Mouse (Mus musculus) hindbrain, embryonic 10.5 days (tissue): ENCODE data around the gene Pou2af1. TPM values are rescaled to one million over a fixed set of nuclear protein-coding genes. Genes with fewer than 3 reads are reported as not detected.

Experiments
- DNase-seq: peaks from one replicate; pipeline ENCODE4 v3.0.0-alpha.2; 2017; ENCODE audit warnings: low spot score
- H3K27ac ChIP-seq: fragments of 300-500 bp; sonication (generic); 2 replicates; pipeline ENCODE4 v1.5.1; 2016; ENCODE audit warnings: mild to moderate bottlenecking, moderate library complexity
- H3K27me3 ChIP-seq: fragments of 300-500 bp; sonication (generic); 2 replicates; pipeline ENCODE4 v1.6.1; 2016; ENCODE audit warnings: mild to moderate bottlenecking; ENCODE audit not compliant: poor library complexity, insufficient read depth, severe bottlenecking
- H3K36me3 ChIP-seq: fragments of 300-500 bp; sonication (generic); 2 replicates; pipeline ENCODE4 v1.6.1; 2016; ENCODE audit warnings: mild to moderate bottlenecking, moderate library complexity
- H3K4me1 ChIP-seq: fragments of 300-500 bp; sonication (generic); replicated peaks from 2 replicates; pipeline ENCODE4 v1.6.1; 2016; ENCODE audit warnings: mild to moderate bottlenecking
- H3K4me3 ChIP-seq: fragments of 300-500 bp; sonication (generic); 2 replicates; pipeline ENCODE4 v1.5.1; 2016; ENCODE audit warnings: mild to moderate bottlenecking, moderate library complexity
- H3K9me3 ChIP-seq: fragments of 300-500 bp; sonication (generic); 2 replicates; pipeline ENCODE4 v1.6.1; 2016; ENCODE audit warnings: mild to moderate bottlenecking, moderate library complexity
- WGBS: fragments of 180-500 bp; shearing (Covaris S2); methylation state at CpG from one replicate; pipeline ENCODE4 v1.1.7; 2016; 5-methylcytosine and 5-hydroxymethylcytosine counted together
- polyA plus RNA-seq: library from polyadenylated mRNA; unstranded; fragments of >200 nt; fragmentation: Nextera tagmentation; extraction: Ambion mirVana; gene quantifications from 2 replicates; pipeline ENCODE4 v1.2.1, GENCODE M21; 2016

Gene Pou2af1
- polyA plus RNA-seq, 1 experiment from 2014 or later, result not detected

GRCm38 (mm10) chr9:51185386-51185785, 28.1 kb upstream of the Pou2af1 start:
- 79% methylated on average over 4 of the region's 4 CpGs for WGBS
- H3K4me3 ChIP-seq, result no peak overlapping the region
- H3K27me3 ChIP-seq, result no peaks in the 10 kb centered on the region
- H3K4me1 ChIP-seq, result peaks cover 5% of the 10 kb centered on the region
- no peaks in the 10 kb centered on the region for H3K9me3 ChIP-seq
- H3K36me3 ChIP-seq, result no peaks in the 10 kb centered on the region
- DNase-seq, result no peak
- H3K27ac ChIP-seq, result no peak overlapping the region

DNA sequence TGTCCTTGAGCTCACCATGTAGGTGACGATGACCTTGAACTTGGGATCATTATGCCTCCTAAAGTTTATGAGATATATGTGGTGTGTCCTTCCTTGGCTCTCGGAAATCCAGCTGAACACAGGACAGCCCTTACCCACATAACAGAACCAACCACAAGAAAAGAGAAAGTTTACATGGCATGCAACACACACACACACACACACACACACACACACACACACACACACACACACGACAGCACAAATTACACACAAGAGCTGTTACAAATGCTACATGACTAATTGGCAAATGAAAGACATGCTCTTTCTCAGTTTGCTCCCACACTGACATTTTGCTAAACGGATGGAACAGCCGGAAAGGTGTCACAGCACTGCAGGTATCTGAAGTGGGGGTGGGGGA, 27.6 kb upstream of the Pou2af1 start:
- Histone ChIP-seq H3K4me1 (peaks cover 5% of the 10 kb centered on the region), H3K27ac (no peak overlapping the region), H3K36me3 (no peaks in the 10 kb centered on the region), H3K9me3 (no peaks in the 10 kb centered on the region), H3K27me3 (no peaks in the 10 kb centered on the region), H3K4me3 (no peak overlapping the region)
- WGBS, result 85% methylated on average over 5 of the region's 5 CpGs
- no peak for DNase-seq

GRCm38 (mm10) chr9:51190655-51191054, 22.9 kb upstream of the Pou2af1 start:
- Histone ChIP-seq H3K9me3 (no peaks in the 10 kb centered on the region), H3K36me3 (no peaks in the 10 kb centered on the region), H3K4me3 (no peak overlapping the region), H3K4me1 (peaks cover 5% of the 10 kb centered on the region), H3K27me3 (no peaks in the 10 kb centered on the region), H3K27ac (no peak overlapping the region)
- 93% methylated on average over 3 of the region's 3 CpGs for WGBS
- no peak for DNase-seq

- 77% methylated on average over 4 of the region's 4 CpGs for WGBS
- H3K9me3 ChIP-seq, result no peaks in the 10 kb centered on the region
- no peaks in the 10 kb centered on the region for H3K4me1 ChIP-seq
- H3K4me3 ChIP-seq, result no peak overlapping the region
- DNase-seq, result no peak
- no peaks in the 10 kb centered on the region for H3K36me3 ChIP-seq
- H3K27ac ChIP-seq, result no peak overlapping the region
- no peaks in the 10 kb centered on the region for H3K27me3 ChIP-seq
Observed at GRCm38 (mm10) chr9:51194790-51195189, 18.7 kb upstream of the Pou2af1 start.

- no peak overlapping the region for H3K4me3 ChIP-seq
- no peak overlapping the region for H3K27ac ChIP-seq
- no peak for DNase-seq
- no peaks in the 10 kb centered on the region for H3K4me1 ChIP-seq
- no peaks in the 10 kb centered on the region for H3K27me3 ChIP-seq
- H3K9me3 ChIP-seq, result no peaks in the 10 kb centered on the region
- no peaks in the 10 kb centered on the region for H3K36me3 ChIP-seq
- WGBS, result 91% methylated on average over 2 of the region's 2 CpGs
Observed at GRCm38 (mm10) chr9:51208974-51209332, 4.6 kb upstream of the Pou2af1 start.

GRCm38 (mm10) chr9:51211191-51211590, 2.3 kb upstream of the Pou2af1 start:
- H3K36me3 ChIP-seq, result no peaks in the 10 kb centered on the region
- no peaks in the 10 kb centered on the region for H3K9me3 ChIP-seq
- DNase-seq, result no peak
- H3K27ac ChIP-seq, result no peak overlapping the region
- 78% methylated on average over 6 of the region's 6 CpGs for whole genome bisulfite sequencing
- H3K4me1 ChIP-seq, result no peaks in the 10 kb centered on the region
- no peak overlapping the region for H3K4me3 ChIP-seq
- no peaks in the 10 kb centered on the region for H3K27me3 ChIP-seq

DNA sequence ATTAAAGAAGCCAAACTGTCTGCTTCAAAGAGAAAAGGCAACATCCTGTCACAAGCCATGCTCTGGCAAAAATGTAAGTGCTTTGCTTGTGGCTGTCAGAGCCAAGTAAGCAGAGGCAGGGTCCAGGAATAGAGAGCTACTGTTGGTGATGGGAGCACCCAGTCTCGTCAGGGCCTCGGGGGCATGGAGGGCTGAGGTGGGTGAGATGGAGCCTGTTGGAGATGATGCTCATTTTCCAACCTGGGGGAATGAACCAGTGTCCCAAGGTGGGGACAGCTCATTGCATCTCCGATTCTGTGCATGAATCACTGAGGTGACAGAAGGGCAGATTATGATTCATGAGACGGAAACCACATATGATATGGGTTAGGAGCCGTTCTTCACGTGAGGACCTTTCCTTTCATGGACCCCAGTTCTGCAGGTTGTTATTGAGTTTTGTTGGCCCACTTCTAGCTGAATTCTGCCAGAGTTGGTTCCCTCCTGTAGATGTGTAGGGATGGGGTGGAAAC, 275 bp downstream of the Pou2af1 start:
- H3K36me3 ChIP-seq, result no peaks in the 10 kb centered on the region
- H3K27ac ChIP-seq, result no peak overlapping the region
- H3K27me3 ChIP-seq, result no peaks in the 10 kb centered on the region
- H3K9me3 ChIP-seq, result no peaks in the 10 kb centered on the region
- no peak for DNase-seq
- no peak overlapping the region for H3K4me3 ChIP-seq
- WGBS, result 92% methylated on average over 6 of the region's 6 CpGs
- no peaks in the 10 kb centered on the region for H3K4me1 ChIP-seq

DNA sequence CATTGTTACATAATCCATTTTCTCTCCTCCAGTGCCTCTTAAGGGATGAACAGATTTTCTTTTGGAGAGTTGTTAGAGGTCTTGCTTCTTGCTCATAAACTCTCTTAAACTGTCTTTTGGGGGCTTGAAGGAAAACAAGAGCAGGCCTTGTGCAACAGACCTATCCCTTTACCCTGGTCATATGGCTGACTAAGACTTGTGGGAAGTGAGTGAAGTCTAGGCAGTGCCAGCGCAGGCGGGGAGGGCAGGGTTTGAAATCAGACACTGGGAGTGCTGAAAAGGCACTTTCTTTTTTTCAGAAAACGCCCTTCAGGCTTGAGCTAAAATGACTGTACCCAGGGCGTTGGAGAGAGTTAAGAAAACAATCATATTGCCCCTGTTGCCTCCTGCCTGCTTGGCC, 1.8 kb downstream of the Pou2af1 start:
- Histone ChIP-seq H3K4me1 (no peaks in the 10 kb centered on the region), H3K4me3 (no peak overlapping the region), H3K27me3 (no peaks in the 10 kb centered on the region), H3K27ac (no peak overlapping the region), H3K9me3 (no peaks in the 10 kb centered on the region), H3K36me3 (no peaks in the 10 kb centered on the region)
- WGBS, result 42% methylated on average over 4 of the region's 4 CpGs
- no peak for DNase-seq

- no peak for DNase-seq
- H3K27ac ChIP-seq, result no peak overlapping the region
- H3K9me3 ChIP-seq, result no peaks in the 10 kb centered on the region
- no peaks in the 10 kb centered on the region for H3K4me1 ChIP-seq
- 87% methylated on average over 6 of the region's 6 CpGs for WGBS
- H3K27me3 ChIP-seq, result no peaks in the 10 kb centered on the region
- H3K36me3 ChIP-seq, result no peaks in the 10 kb centered on the region
- no peak overlapping the region for H3K4me3 ChIP-seq
Observed at GRCm38 (mm10) chr9:51215949-51216348, 2.4 kb downstream of the Pou2af1 start.

DNA sequence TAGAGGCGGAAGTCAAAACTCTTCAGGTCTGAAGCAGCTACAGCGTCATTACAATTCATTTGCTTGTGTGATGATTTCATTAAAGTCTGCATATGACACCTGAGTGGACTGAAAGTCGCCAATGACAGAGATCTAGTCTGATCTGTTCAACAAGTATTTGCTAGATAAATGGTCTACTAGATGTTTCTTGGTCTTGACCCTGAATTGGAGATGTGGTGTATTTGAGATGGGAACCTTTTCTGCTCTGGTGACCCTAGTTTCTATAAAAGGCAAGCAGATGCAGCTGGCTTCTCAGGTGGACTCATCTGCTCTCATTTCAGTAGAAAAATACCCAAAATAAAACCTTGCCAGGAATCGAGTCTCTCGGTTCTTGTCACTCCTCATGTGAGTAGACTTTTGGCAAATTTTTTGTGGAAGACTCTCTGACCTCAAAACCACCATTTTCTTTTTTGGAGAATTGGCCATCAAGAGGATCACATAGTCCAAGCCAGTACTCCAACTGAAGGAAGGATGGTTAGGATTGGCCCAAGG, 12.2 kb downstream of the Pou2af1 start:
- no peak for DNase-seq
- Histone ChIP-seq H3K4me3 (no peak overlapping the region), H3K27me3 (peaks cover 11% of the 10 kb centered on the region; the same call in 1 of the 2 replicates), H3K36me3 (no peaks in the 10 kb centered on the region), H3K4me1 (no peaks in the 10 kb centered on the region), H3K9me3 (no peaks in the 10 kb centered on the region), H3K27ac (no peak overlapping the region)
- 84% methylated on average over 5 of the region's 5 CpGs for WGBS

DNA sequence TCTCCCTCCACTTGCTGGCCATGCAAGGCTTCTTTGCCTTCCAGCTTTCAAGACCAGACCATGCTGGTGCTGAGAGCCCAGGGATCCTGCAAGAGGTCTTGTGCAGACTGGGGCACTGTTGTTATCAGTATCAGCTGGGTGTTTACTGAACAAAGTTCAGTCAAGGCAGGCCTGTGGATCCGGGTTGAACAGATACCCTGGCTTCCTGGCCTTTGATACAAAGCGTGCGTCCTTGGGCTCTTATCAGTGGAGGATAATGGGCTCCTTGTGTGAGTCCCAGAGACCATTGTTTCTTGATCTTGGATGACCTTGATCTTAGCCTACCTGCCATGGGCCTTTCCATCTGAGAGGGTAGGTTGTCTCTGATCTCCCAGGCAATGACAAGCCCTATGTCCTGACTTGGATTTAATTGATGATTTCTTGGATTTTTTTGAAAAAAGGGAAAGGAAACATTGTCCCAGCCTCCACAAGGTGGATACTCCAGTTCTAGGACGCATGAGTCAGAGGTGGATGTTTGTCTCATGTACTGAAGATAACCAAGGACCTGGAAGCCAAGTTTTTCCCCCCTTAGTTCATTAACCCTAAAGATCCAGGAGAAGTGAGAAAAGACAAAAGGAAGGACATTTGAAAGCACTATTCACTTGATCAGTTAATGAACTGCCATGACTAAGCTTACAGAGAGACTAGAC, 17.3 kb downstream of the Pou2af1 start:
- no peak overlapping the region for H3K27ac ChIP-seq
- H3K4me3 ChIP-seq, result no peak overlapping the region
- H3K9me3 ChIP-seq, result no peaks in the 10 kb centered on the region
- peaks cover 45% of the 10 kb centered on the region for H3K27me3 ChIP-seq
- DNase-seq, result no peak
- no peaks in the 10 kb centered on the region for H3K36me3 ChIP-seq
- WGBS, result 75% methylated on average over 4 of the region's 4 CpGs
- H3K4me1 ChIP-seq, result peaks cover 12% of the 10 kb centered on the region

DNA sequence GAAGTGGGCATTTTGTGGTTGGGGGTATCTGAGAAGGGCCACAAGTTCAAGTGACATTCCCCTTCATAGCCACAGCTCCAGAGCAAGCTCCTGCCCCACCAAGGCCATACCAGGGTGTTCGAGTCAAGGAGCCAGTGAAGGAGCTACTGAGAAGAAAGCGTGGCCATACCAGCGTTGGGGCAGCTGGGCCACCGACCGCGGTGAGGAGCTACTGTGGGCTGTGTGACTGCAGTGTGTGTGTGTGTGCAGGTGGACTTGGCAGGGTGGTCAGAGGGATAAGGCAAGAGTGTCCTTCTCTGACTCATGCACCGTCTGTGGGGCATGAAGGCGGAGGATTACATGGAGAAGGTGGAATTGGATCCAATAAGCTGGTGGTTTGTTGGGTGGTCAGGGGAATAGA, 18.7 kb downstream of the Pou2af1 start:
- no peaks in the 10 kb centered on the region for H3K36me3 ChIP-seq
- no peaks in the 10 kb centered on the region for H3K9me3 ChIP-seq
- DNase-seq, result no peak
- H3K27ac ChIP-seq, result no peak overlapping the region
- 96% methylated on average over 8 of the region's 8 CpGs for WGBS
- H3K27me3 ChIP-seq, result peaks cover 45% of the 10 kb centered on the region
- no peak overlapping the region for H3K4me3 ChIP-seq
- H3K4me1 ChIP-seq, result peaks cover 12% of the 10 kb centered on the region

GRCm38 (mm10) chr9:51238741-51239385, 25.4 kb downstream of the Pou2af1 start:
- H3K4me3 ChIP-seq, result no peak overlapping the region
- H3K27me3 ChIP-seq, result peaks cover 21% of the 10 kb centered on the region
- no peaks in the 10 kb centered on the region for H3K36me3 ChIP-seq
- H3K9me3 ChIP-seq, result no peaks in the 10 kb centered on the region
- DNase-seq, result no peak
- WGBS, result 68% methylated on average over 12 of the region's 12 CpGs
- H3K27ac ChIP-seq, result no peak overlapping the region
- peaks cover 6% of the 10 kb centered on the region; the same call in 1 of the 2 replicates for H3K4me1 ChIP-seq
